Mouse (Mus musculus) left cerebral cortex, adult 2 months (tissue): Measurements from ENCODE around the gene Xirp1. TPM values are rescaled to one million over a fixed set of nuclear protein-coding genes. Genes with fewer than 3 reads are reported as not detected.

Experiments
- DNase-seq, 2 experiments: peaks; one replicate each; pipeline ENCODE4 v3.0.0; 2021 to 2022; ENCODE audit warnings: low spot score in 2 of 2, mixed read lengths in 1 of 2; ENCODE audit errors: extremely low spot score in 1 of 2
- H3K27ac ChIP-seq: fragments of 200-600 bp; 2 replicates; pipeline ENCODE4 v1.8.1; 2022
- H3K4me3 ChIP-seq: fragments of 200-600 bp; 2 replicates; pipeline ENCODE4 v1.8.1; 2022
- CTCF ChIP-seq: fragments of 200-600 bp; IDR thresholded peaks from 2 replicates; pipeline ENCODE4 v1.8.1; 2022; ENCODE audit warnings: antibody characterized with exemption, mild to moderate bottlenecking, moderate library complexity
- intact Hi-C: fragments of 180-260 bp; cut with DNase I; formaldehyde crosslinking; loops from one replicate; pipeline ENCODE4 v1.15.1; 2025
- total RNA-seq, 2 experiments: library from RNA; stranded (reverse); gene quantifications; 2 replicates each; pipeline ENCODE4 v1.2.3; 2021

Gene Xirp1
- total RNA-seq, 2 experiments from 2014 or later: 0.14 to 0.20 TPM

DNA sequence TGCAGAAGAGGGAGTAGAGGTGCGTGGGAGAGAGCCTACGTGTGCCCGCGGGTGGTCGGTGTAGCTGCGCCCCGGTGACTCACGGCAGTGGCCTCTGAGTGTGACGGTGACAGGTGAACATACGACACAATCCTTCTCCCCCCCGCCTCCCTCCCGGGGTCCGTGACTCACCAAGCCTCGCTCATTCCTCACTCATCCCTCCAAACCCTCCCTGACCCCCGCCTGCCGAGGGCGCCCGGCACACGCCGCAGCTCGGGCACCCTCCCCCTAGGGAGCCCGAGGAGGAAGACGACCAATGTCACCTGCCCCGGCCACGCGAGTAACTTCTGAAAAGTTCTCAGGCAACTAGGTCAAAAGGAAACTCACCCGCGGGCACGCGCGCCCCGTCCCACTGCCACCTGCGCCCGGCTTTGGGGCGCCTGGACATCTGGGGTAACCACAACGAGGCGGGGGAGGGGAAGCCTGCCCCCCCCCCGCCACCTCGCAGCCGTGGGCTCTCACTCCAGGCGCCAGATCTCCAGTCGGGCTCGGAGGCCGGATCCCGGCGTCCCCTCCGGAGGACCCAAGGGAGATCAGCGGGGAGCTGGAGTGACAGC is 40.3 kb downstream of the Xirp1 start:
- Histone ChIP-seq H3K27ac (peak overlapping the region; percentile 96), H3K4me3 (peak overlapping the region; percentile 82)
- TF ChIP-seq CTCF: no peak
- peak; percentile 41 to 56 for DNase-seq
- intact Hi-C loops: loop anchor here (1.0 kb wide), 1 partner anchor 28 kb away; no protein-coding TSS in a partner anchor

DNA sequence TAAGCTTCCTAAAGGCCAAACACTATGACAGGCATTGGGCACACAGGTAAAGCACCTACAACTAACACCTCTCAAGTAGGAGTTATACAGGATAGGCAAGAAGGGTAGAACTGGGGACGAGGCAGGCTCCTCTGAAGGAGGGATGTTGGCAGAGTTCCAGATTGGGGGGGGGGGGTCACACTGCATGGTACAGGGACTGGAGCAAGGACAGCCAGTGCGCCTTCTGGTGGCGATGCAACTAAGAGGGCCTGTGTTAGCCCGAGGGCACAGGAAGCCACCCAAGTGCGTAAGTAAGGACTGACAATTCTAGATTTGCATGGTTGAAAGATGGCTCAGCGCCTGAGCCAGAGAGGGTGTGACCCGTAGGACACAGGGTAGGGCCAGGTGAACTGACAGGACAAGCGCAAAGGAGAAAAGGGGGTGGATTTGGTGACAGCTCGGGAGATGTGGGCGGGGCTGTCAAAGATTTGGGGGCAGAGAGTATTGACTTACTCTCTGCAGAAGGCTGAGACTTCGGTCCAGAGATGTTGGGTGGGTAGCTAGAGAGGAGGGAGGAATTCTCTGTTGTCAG is 41.1 kb downstream of the Xirp1 start:
- peak overlapping the region; percentile 96 for H3K27ac ChIP-seq
- intact Hi-C loops: no loop called here
- peak; percentile 36 to 53 for DNase-seq
- peak overlapping the region; percentile 82 for H3K4me3 ChIP-seq
- peak; percentile 38 for TF ChIP-seq CTCF

DNA sequence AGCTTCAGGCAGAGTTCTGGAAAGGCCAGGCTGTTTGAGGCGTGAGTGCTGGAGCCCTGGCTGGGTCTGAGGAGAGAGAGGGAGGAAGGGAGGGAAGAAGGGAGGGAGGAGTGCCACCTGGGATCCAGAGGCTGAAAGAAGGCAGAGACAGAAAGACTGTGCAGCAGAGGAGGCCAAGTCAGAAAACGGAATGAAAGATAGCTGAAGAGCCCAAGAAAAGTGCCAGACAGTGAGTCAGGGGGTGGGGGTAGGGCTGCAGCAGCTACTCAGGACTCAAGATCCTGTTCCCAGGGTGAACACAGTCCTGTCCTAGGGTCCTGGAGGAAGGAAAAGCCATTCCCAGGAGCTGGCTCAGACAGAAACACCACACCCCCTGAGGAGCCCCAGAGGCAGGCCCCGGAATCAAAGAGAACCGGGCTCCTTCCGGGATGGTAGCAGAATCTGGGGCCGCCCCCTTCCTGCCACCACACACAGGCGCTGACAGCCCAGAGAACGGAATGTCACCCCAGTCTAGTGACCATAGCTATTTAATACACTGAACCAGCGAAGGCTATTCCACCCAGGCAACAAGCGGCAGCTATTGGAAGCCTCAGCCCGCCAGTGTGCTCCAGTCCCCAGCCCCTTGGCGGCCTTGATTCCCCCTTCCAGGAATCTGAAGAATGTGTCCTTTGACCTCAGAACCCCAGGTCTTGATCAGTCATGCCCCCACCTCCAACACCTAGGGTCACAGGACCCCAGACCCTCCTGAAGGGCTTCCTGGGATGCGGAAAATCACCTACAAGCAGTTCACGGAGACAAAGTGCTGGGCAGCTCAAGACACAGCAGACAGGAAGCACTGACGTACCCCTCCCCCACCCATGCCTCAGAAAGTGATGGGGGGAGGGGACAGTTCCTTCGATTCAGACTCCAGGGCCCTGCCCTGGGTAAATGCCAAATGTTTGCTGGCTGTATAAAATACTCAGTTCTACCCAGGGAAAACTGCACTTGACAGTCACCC is 41.9 kb downstream of the Xirp1 start:
- H3K4me3 ChIP-seq: peak overlapping the region; percentile 82
- DNase-seq: peak in 1 of 2 experiments; percentile 29
- peak overlapping the region; percentile 96 for H3K27ac ChIP-seq
- intact Hi-C loops: no loop called here
- no peak; the same call in 1 of the 2 replicates for TF ChIP-seq CTCF

DNA sequence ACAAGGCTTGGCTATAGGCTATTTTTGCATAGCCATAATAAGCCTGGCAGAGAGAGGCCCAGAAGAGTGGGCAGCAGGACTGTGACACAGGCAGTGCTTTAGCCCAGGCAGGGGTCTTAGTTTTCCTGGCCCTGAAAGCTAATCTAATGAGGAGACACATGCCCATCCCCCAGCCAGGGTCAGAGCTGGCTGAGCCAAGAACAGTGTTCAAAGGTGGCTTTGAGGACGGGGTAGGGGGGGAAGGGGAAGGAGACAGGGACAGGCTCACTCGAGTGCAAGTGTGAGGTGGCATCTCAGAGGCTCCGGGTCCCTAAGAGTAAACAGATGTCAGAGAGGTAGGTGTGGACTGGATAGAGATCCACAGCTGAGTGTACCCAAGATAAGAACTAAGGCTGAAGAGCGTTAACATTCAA is 42.6 kb downstream of the Xirp1 start:
- TF ChIP-seq CTCF: no peak
- Histone ChIP-seq H3K27ac (peak overlapping the region; percentile 96), H3K4me3 (peak overlapping the region; percentile 82)
- intact Hi-C loops: no loop called here
- no peak for DNase-seq

DNA sequence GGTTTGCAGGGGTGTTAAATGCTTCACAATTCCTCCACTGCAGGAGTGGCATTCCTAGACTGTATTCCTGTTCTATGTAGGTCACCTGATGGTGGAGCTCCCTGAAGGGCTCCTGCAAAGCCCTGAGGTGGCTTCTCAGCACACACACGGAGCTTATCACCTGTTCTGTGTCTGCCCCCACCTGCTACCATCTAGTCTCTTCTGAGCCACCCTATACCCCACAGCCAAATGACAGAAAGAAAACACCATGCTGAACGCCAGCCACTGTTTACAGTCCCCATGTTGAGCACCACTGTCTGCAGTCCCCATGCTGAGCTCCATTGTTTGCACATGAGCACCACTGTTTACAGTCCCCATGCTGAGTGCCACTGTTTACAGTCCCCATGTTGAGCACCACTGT is 43.6 kb downstream of the Xirp1 start:
- intact Hi-C loops: no loop called here
- no peak overlapping the region for H3K4me3 ChIP-seq
- no peak for TF ChIP-seq CTCF
- H3K27ac ChIP-seq: peak overlapping the region; percentile 40
- DNase-seq: no peak

DNA sequence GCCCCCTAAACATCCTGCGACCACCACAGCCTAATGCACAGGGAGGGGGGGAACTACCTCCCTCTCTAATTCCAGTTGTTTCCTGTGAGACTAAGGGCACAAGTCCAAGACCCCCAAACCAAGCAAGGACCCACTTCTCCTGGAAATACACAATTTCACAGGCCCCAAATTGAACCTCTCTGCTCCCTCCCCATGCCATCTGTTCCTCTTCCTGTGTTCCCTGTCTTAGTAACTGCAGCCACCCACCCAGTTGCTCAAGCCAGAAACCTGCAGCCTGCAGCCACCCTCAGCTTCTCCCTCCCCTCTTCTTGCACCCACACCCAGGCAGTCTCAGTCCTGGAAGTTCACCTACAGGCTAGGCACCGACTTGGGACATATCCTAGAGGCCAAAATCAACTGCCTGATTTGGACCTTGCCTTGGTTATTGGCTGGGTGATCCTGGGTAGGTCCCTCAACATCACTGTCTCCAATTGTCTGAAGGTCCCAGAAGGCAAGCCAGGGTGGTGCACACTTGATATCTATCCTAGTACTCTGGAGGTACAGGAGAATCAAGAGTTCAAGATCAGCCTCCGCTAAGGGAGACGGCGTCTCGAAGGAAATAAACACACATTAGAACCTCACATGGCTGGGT is 44.5 kb downstream of the Xirp1 start:
- TF ChIP-seq CTCF: no peak
- peak overlapping the region; percentile 69 for H3K27ac ChIP-seq
- peak; percentile 56 to 65 for DNase-seq
- intact Hi-C loops: no loop called here
- H3K4me3 ChIP-seq: no peak overlapping the region

DNA sequence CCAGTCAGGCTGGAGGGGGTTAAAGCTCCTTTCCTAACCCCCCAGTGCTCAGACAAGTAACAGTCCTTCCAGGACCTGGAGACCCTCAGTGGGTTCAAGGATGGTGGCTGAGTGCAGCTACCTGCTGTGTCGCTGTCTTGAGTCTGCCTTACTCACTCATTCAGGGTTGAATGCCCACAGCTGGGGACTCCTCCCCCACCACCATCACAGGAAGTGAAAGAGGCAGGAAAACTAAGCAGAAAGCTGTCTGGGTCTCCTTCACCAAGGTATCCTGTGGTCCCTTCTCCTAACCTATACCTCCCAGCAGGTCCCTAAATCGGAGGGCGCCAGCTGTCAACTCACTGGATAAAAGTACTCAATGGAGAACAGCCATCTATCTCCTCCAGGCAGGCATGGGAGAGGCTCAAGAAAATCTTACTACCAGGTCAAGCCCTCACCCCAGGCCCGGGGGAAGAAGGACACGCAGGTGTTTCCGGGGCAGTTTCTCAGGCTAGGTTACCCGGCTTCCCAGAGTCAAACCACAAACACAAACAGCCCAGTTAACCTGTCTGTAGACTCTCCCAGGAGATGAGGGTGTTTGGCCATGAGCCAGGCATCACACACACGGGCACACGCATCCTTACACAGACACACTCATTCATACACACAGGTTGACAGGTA is 45.1 kb downstream of the Xirp1 start:
- peak overlapping the region; percentile 69 for H3K27ac ChIP-seq
- DNase-seq: no peak
- no peak for TF ChIP-seq CTCF
- no peak overlapping the region for H3K4me3 ChIP-seq
- intact Hi-C loops: no loop called here

DNA sequence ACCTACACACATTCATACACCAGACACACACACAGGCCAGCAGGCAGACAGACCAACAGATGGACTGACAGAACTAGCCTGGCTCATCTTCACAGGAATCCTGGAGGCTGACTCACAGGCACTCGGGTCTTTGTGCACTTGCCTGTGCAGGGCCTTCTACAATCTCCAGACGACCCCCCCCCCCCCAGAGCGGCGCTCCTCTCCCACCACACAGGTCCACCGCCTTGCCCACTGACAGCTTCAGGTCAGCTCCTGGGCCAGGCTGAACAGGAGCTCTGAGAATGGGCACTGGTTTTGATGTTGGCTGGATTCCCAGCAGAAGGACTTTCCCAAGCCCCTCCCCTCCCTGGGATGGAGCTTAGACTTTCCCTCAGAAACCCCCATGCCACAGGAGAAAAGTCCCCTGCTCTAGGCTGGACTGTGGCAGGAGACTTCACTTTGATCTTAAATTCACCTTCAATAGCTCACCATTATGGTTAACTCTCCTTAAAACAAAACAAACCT is 45.8 kb downstream of the Xirp1 start:
- Histone ChIP-seq H3K4me3 (0 out of 2 replicates have a peak overlapping the region, but pooled peaks have one; percentile 6), H3K27ac (peak overlapping the region; percentile 69)
- no peak for TF ChIP-seq CTCF
- DNase-seq: no peak
- intact Hi-C loops: no loop called here

DNA sequence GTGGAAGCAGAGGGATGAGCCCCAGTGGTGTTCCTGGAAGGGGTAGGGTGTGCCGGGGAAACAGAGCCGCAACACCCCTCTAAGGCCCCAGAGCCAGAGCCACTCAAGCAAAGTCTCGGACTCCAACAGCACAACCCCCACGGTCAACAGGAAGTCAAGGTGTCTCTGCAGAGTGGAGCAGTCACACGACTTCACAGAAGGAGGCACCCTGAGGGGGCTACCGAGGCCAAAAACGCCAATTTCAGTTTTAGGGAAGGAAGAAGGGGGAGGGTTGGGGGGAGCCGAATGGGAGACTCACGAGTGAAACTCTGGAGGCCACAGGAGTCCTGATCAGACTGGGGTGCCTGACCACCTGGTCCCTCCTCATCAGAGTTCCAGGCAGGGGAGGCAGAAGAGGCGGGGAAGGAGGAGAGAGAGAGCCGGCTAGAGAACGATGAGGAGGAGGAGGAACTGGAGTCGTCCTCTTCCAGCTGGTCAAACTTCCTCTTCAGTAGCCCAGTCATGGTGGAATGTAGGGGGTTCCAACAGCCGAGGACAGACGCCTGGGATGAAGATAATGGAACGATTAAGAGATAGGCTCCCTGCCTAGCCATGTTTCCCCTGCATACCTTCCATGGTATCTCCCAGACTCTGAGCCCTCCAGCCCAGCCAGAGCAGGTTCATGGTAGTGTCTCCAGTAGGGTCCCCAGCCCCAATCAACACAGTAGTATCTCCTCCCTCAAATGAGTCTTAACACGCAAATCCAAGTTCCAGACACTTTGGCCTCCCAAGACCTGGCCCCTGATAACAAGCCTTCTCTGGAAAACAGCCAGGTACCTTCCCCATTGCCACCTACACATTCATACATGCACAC is 46.5 kb downstream of the Xirp1 start:
- no peak overlapping the region for H3K4me3 ChIP-seq
- DNase-seq: no peak
- TF ChIP-seq CTCF: no peak
- peak overlapping the region; percentile 47; the same call in 1 of the 2 replicates for H3K27ac ChIP-seq
- intact Hi-C loops: no loop called here

DNA sequence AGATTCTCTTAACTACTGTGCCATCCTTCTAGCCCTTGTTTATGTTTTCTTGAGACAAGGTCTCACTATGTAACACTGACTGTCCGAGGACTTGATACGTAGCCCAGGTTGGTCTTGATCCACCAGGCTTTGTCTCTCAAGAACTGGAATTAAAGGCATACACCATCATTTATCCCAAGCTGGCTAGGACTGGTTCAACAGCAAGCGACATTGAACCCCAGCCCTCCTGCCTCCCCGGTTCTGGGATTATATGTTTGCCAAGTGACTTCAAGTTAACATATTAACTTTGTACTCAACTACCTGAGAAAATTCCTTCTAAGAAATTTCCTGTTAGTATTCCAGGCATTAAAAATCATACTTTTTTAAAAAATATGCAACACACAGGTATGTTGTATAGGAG is 48.1 kb downstream of the Xirp1 start:
- H3K4me3 ChIP-seq: no peak overlapping the region
- no peak for DNase-seq
- no peak for TF ChIP-seq CTCF
- H3K27ac ChIP-seq: no peak overlapping the region
- intact Hi-C loops: no loop called here
